ENCODE assay signal across 28 mouse cellular contexts in genomic region chr5:36086931-36087330, GRCm38 (mm10).
DNase-seq lines count a peak whose midpoint lies in the region; ATAC-seq and TF ChIP-seq lines count a peak whose summit lies in the region.
"Had no signal": no experiment of that assay in that cellular context is flagged by ENCODE, and none has a peak within 500 bp of the region (broad histone marks: within the 10 kb centered on the region; RNA-seq: fewer than 3 reads in every experiment).

No protein-coding gene starts in this region.

- WGBS in lung, adult 2 months = 96% methylated on average over 5 of the region's 5 CpGs
- 74% methylated on average over 5 of the region's 5 CpGs for WGBS in forebrain, embryonic 12.5 days

- no peaks in the 10 kb centered on the region; the same call in 1 of the 2 replicates for H3K27me3 ChIP-seq in forebrain, embryonic 12.5 days
- H3K27me3 ChIP-seq: embryonic facial prominence, embryonic 13.5 days; forebrain, embryonic 13.5 days; heart, embryonic 12.5 days; heart, embryonic 15.5 days; intestine, embryonic 15.5 days had no signal

- H3K4me3 ChIP-seq in layer of hippocampus, adult 2 months = no peak overlapping the region
- H3K4me3 ChIP-seq in lung, adult 2 months (replicated peaks; ENCODE audit: extremely low read depth, low read depth, low read length) = no peak overlapping the region
- H3K4me3 ChIP-seq in forebrain, embryonic 12.5 days (replicated peaks) = no peak overlapping the region
- H3K4me3 ChIP-seq: embryonic facial prominence, embryonic 10.5 days; embryonic facial prominence, embryonic 13.5 days; erythroblast, embryonic 14.5 days; forebrain, embryonic 13.5 days; heart, embryonic 12.5 days; heart, embryonic 15.5 days; hindbrain, embryonic 10.5 days; hindbrain, embryonic 13.5 days; intestine, embryonic 15.5 days had no signal

- no peaks in the 10 kb centered on the region for H3K36me3 ChIP-seq in forebrain, embryonic 12.5 days (replicated peaks)
- H3K36me3 ChIP-seq: embryonic facial prominence, embryonic 10.5 days; embryonic facial prominence, embryonic 13.5 days; heart, embryonic 12.5 days; heart, embryonic 15.5 days; hindbrain, embryonic 10.5 days; hindbrain, embryonic 13.5 days; intestine, embryonic 15.5 days had no signal

- H3K4me2 ChIP-seq in forebrain, embryonic 12.5 days = no peak overlapping the region
- H3K4me2 ChIP-seq: embryonic facial prominence, embryonic 13.5 days; forebrain, embryonic 13.5 days; heart, embryonic 12.5 days; heart, embryonic 15.5 days; hindbrain, embryonic 13.5 days; intestine, embryonic 15.5 days had no signal

- peak; percentile 39 for TF ChIP-seq CTCF in layer of hippocampus, adult 2 months (conservative IDR thresholded peaks at IDR 0.05)
- no peak for TF ChIP-seq CTCF in lung, adult 2 months (IDR thresholded peaks at IDR 0.05; ENCODE audit: insufficient read depth, low read length)

- no peaks in the 10 kb centered on the region for H3K9me3 ChIP-seq in forebrain, embryonic 12.5 days
- H3K9me3 ChIP-seq: embryonic facial prominence, embryonic 10.5 days; embryonic facial prominence, embryonic 13.5 days; forebrain, embryonic 13.5 days; heart, embryonic 12.5 days; heart, embryonic 15.5 days; hindbrain, embryonic 10.5 days; hindbrain, embryonic 13.5 days; intestine, embryonic 15.5 days had no signal

- no peak overlapping the region for H3K9ac ChIP-seq in forebrain, embryonic 12.5 days
- H3K9ac ChIP-seq: embryonic facial prominence, embryonic 13.5 days; forebrain, embryonic 13.5 days; heart, embryonic 12.5 days; heart, embryonic 15.5 days; hindbrain, embryonic 13.5 days; intestine, embryonic 15.5 days had no signal

- no peaks in the 10 kb centered on the region for H3K4me1 ChIP-seq in lung, adult 2 months (ENCODE audit: control insufficient read depth, insufficient read depth, low read length)
- H3K4me1 ChIP-seq in forebrain, embryonic 12.5 days = peaks cover 28% of the 10 kb centered on the region

- no peak for DNase-seq in layer of hippocampus, adult 2 months (ENCODE audit: low spot score in 2 of 2)
- DNase-seq in layer of hippocampus, adult 8-10 months (ENCODE audit: low spot score in 2 of 2) = no peak
- DNase-seq in ES-CJ7 (ENCODE audit: low read depth, low spot score) (peak; percentile 22), ZHBTc4 (ENCODE audit: low read depth, low spot score) (peak; percentile 84)
- DNase-seq in lung, adult 2 months = no peak
- DNase-seq: adrenal gland, postnatal 10 days; adrenal gland, postnatal 36 days; cerebellum, adult 11 months; cerebellum, adult 2 months; cerebellum, adult 9-11 months; cerebellum, postnatal 25 days; embryo, embryonic 11 days; gastrocnemius, postnatal 25 days; heart, adult 18-20 months; heart, postnatal 10 days; heart, postnatal 36 days had no signal

- no peak for ATAC-seq in forebrain, embryonic 12.5 days (ENCODE audit: low FRiP score)
- ATAC-seq: forebrain, embryonic 13.5 days; forebrain, embryonic 16.5 days; hindbrain, embryonic 16.5 days; intestine, embryonic 15.5 days had no signal

- no peak for TF ChIP-seq POLR2A in lung, adult 2 months (IDR thresholded peaks at IDR 0.05; ENCODE audit: borderline replicate concordance, extremely low read depth, low read depth, low read length)

- no peak overlapping the region for H3K27ac ChIP-seq in layer of hippocampus, adult 2 months
- H3K27ac ChIP-seq in forebrain, embryonic 12.5 days = no peak overlapping the region
- H3K27ac ChIP-seq: embryonic facial prominence, embryonic 10.5 days; embryonic facial prominence, embryonic 13.5 days; forebrain, embryonic 13.5 days; heart, embryonic 15.5 days; hindbrain, embryonic 10.5 days; hindbrain, embryonic 13.5 days; intestine, embryonic 15.5 days had no signal

Comparison
In these comparisons a context has a peak if more than half of its experiments do, and no peak if none do; other contexts are left out.
1. DNase-seq: peak in ES-CJ7 (single experiment) and ZHBTc4 (single experiment); none in layer of hippocampus, adult 2 months (0 of 2), layer of hippocampus, adult 8-10 months (0 of 2) and lung, adult 2 months (single experiment).